Mouse (Mus musculus) mouse trophoblast stem cell (cell line): ENCODE results near the gene Ctnnbip1.

ENCODE experiments used
- in situ Hi-C, 2 experiments: fragments of 300-500 bp; cut with MseI, MboI; formaldehyde crosslinking; loops; 2 replicates in 1 of 2; 3 replicates in 1 of 2; pipeline ENCODE4 v1.15.1; 2025

Gene Ctnnbip1

GRCm38 (mm10) chr4:149586783-149587595 lies 69.0 kb downstream of the Ctnnbip1 start:
- in situ Hi-C loops, result no loop called here

GRCm38 (mm10) chr4:149587596-149588168 lies 69.6 kb downstream of the Ctnnbip1 start:
- in situ Hi-C loops, result no loop called here

- in situ Hi-C loops, result no loop called here
Observed at GRCm38 (mm10) chr4:149590200-149590599, 72.2 kb downstream of the Ctnnbip1 start.

GRCm38 (mm10) chr4:149591486-149591885 lies 73.5 kb downstream of the Ctnnbip1 start:
- in situ Hi-C loops, result no loop called here

GRCm38 (mm10) chr4:149594913-149595581 lies 77.0 kb downstream of the Ctnnbip1 start:
- in situ Hi-C loops, result no loop called here

- in situ Hi-C loops, result no loop called here
Observed at GRCm38 (mm10) chr4:149597641-149598208, 79.7 kb downstream of the Ctnnbip1 start.

GRCm38 (mm10) chr4:149599549-149599948 lies 81.5 kb downstream of the Ctnnbip1 start:
- in situ Hi-C loops, result no loop called here

GRCm38 (mm10) chr4:149600130-149600529 lies 82.1 kb downstream of the Ctnnbip1 start:
- in situ Hi-C loops, result no loop called here

- in situ Hi-C loops, result no loop called here
Observed at GRCm38 (mm10) chr4:149601484-149601883, 83.4 kb downstream of the Ctnnbip1 start.

GRCm38 (mm10) chr4:149602236-149602635 lies 84.2 kb downstream of the Ctnnbip1 start:
- in situ Hi-C loops, result no loop called here

- in situ Hi-C loops, result no loop called here
Observed at GRCm38 (mm10) chr4:149603860-149604259, 85.8 kb downstream of the Ctnnbip1 start.

- in situ Hi-C loops, result no loop called here
Observed at GRCm38 (mm10) chr4:149604518-149604917, 86.5 kb downstream of the Ctnnbip1 start.

GRCm38 (mm10) chr4:149606056-149606455 lies 88.0 kb downstream of the Ctnnbip1 start:
- in situ Hi-C loops, result no loop called here

- in situ Hi-C loops, result no loop called here
Observed at GRCm38 (mm10) chr4:149606766-149607358, 88.8 kb downstream of the Ctnnbip1 start.

GRCm38 (mm10) chr4:149607591-149608308 lies 89.7 kb downstream of the Ctnnbip1 start:
- in situ Hi-C loops, result no loop called here

- in situ Hi-C loops, result no loop called here
Observed at GRCm38 (mm10) chr4:149608309-149608638, 90.2 kb downstream of the Ctnnbip1 start.

- in situ Hi-C loops, result loop anchor here in 1 of 2 experiments (5.0 kb wide), 1 partner anchor 62 kb away; no protein-coding TSS in a partner anchor
Observed at GRCm38 (mm10) chr4:149609256-149610025, 91.4 kb downstream of the Ctnnbip1 start.

GRCm38 (mm10) chr4:149611376-149612044 lies 93.5 kb downstream of the Ctnnbip1 start:
- in situ Hi-C loops, result loop anchor here in 1 of 2 experiments (5.0 kb wide), 1 partner anchor 64 kb away; no protein-coding TSS in a partner anchor

- in situ Hi-C loops, result loop anchor here in 1 of 2 experiments (5.0 kb wide), 1 partner anchor 66 kb away; no protein-coding TSS in a partner anchor
Observed at GRCm38 (mm10) chr4:149613497-149613896, 95.5 kb downstream of the Ctnnbip1 start.

GRCm38 (mm10) chr4:149614869-149615268 lies 96.8 kb downstream of the Ctnnbip1 start:
- in situ Hi-C loops, result loop anchor here in 1 of 2 experiments (5.0 kb wide), 1 partner anchor 68 kb away; no protein-coding TSS in a partner anchor
